Mouse (Mus musculus) fibroblast of lung, adult 2 months (primary cell): Measurements from ENCODE around the gene Casq2.

Source experiments
- DNase-seq: peaks from one replicate; pipeline ENCODE4 v3.0.0-alpha.2; 2011; ENCODE audit warnings: low read depth

Casq2 gene

DNA sequence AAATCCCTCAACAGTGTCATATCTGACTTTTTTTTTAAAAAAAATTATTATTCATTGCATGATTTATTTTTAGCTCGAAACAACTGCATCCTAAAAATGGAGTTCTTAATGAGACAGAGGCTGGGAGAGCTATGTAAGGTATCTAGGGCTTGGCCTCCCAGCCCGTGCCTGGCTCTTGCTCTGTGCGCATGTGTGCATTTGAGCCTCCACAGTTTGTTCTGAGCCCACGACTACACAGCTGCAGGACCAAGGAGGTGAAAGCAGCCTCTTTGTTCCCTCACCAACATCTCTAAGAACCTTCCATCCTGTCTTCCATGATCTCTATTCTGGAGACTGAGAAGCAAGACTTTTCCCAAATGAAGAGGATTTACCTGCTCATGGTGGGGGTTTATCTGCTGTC is at the start of gene Casq2:
Gene Casq2, plus strand, starts transcription at position 133 of the 400 bp plus-strand sequence.
- DNase-seq: no peak

- DNase-seq: no peak
These were observed 48.4 kb upstream of the Casq2 start for GRCm38 (mm10) chr3:102037806-102038205.

DNA sequence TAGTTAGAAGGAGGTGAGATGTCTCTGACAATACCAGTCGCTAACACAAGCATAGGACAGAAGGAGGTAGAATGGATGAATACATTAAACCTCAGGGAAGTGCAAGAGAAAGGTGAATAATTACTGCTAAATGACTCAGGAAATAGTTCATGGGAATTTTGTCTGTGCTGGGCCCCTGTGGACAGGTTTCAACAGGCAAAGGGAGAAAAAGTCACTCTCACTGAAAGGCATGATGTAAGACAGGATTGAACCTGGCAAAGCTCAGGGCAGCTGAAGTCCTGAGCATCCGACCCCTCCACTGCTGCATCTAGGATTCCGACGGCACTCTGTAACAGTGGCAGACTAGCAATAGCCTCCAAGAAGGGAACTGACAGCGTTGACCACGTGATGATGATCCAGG is 47.6 kb upstream of the Casq2 start:
- no peak for DNase-seq

DNA sequence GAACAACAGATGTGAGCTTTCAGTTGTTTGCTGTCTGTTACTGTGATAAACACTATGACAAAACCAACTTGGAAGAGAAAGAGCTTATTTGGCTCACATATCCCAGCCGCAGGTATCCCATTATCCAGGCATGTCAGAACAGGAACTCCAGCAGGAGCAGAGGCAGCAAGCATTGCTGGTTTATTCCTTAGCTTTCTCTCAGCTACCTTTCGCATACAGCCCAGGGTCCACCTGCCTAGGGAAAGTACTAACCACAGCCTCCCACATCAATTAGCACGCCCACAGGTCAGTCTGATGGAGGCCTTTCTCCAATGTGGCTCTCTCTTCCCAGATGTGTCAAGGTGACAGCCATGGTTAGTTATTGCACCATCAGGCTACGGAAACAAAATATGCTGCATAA is 44.6 kb upstream of the Casq2 start:
- no peak for DNase-seq

- no peak for DNase-seq
These were observed 41.1 kb upstream of the Casq2 start for GRCm38 (mm10) chr3:102045071-102045470.

DNA sequence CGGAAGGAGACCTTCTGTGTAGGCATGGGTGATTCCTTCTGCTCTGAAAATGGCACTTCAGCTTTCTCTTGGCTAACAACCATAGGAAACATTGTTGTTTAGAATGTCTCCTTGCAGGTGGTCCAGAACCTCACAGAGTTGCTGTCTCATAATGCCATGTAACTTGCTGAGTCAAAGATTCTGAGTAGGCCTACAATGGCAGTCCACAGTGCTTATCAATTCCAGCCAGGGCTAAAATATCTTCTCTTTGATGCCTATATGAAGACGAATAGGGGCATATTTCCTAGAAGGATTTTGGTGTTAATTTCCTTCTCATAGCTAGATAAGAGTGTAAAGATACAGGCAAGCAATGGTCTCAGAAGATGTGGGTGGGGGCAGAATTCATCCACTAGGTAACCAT is 38.7 kb upstream of the Casq2 start:
- DNase-seq: no peak

DNA sequence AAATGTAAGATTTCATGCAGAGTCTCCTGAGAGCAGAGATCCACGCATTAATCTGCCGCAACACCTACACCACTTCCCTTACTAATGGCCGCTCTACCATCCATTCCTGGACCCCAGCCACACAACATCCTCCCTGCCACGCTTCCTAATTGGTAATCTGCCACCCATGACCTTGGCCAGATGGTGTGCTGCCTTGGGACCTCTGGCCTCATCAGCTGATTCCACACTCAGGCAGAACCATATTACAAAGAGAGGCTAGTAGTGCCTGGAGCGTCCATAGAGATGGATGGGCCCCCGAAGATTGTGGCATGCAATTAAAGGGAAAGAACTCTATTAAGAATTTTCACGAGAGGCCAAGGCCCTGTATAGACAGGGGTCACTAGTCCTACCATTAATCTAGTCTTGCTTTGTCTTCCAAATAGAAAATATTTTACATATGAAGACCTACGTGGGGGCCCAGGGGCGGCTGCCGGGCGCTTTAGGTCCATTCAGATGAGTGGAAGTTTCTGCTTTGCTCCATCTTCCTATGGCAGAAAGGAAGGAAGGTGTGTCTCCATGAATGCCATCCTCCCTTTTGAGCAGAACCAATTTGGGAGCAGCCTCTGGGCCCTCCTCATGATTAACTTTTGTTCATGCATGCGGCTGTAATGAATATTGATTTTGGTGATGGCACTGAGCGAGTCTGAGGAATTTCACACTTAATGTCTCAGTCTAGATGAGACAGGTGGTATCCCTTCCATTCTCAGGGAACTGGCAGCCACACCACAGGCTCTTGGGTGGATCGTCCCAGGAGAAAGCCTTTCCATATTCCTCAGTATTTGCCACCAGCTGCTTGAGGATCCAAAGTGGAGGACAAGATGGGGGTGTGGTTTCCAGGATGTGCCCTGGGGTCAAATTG is 36.8 kb upstream of the Casq2 start:
- DNase-seq: no peak

- no peak for DNase-seq
These were observed 34.2 kb upstream of the Casq2 start for GRCm38 (mm10) chr3:102052036-102052435.

- DNase-seq: no peak
These were observed 32.9 kb upstream of the Casq2 start for GRCm38 (mm10) chr3:102053293-102053692.

DNA sequence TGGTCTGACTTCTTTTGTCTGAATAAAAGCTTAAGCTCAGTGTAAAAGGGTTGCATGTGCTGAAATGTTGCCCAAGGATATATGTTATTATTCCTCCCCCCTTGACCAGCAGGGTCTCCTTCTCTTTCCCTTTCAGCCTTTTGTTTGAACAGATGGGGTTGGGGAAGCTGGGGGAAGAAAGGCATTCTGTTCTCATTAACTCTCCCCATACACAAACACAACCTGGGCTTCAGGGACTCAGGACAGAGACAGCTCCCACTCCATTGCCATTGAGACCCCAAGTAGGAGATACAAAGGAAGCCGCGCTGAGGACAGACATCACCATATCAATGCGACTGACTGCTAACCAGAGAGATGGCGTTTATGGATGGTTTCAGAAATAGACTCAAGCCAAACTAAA is 30.3 kb upstream of the Casq2 start:
- DNase-seq: no peak

- no peak for DNase-seq
These were observed 26.1 kb upstream of the Casq2 start for GRCm38 (mm10) chr3:102060065-102060464.

DNA sequence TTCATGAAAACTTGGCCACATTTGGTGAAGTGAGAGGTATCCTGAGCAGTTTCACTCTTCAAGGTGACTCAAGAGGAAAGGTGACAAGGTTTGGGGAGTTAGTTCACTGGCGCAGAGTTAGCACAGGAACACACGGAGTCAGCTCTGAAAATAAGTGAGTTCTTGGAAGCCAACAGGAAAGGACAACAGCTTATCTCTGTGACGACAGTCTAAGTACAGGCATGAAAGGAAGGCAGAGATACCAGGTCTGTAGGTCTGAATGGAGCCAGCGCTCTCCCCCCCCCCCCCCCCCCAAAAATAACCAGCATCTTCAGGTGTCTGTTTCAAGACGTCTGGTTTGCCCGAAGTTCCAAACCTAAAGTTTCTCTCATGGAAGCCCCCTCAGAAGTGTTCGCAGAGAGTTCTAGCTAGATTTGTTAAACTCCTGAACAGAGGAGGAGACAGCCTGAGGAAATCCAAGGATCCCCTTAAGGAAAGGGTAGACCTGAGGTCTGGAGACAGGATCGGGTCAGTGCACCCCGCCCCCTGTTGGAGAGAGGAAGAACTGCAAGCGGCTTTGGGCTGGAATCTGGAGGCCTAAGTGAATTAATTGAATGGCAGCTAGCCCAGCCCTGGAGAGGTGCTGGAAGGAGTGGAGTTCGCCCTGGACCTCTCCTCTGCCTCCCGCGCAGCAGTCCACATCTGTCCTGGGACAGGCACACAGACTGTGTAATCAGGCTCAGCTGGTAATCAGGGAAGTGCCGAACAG is 24.1 kb upstream of the Casq2 start:
- peak; percentile 17 for DNase-seq

- no peak for DNase-seq
These were observed 23.6 kb upstream of the Casq2 start for GRCm38 (mm10) chr3:102062671-102063010.

DNA sequence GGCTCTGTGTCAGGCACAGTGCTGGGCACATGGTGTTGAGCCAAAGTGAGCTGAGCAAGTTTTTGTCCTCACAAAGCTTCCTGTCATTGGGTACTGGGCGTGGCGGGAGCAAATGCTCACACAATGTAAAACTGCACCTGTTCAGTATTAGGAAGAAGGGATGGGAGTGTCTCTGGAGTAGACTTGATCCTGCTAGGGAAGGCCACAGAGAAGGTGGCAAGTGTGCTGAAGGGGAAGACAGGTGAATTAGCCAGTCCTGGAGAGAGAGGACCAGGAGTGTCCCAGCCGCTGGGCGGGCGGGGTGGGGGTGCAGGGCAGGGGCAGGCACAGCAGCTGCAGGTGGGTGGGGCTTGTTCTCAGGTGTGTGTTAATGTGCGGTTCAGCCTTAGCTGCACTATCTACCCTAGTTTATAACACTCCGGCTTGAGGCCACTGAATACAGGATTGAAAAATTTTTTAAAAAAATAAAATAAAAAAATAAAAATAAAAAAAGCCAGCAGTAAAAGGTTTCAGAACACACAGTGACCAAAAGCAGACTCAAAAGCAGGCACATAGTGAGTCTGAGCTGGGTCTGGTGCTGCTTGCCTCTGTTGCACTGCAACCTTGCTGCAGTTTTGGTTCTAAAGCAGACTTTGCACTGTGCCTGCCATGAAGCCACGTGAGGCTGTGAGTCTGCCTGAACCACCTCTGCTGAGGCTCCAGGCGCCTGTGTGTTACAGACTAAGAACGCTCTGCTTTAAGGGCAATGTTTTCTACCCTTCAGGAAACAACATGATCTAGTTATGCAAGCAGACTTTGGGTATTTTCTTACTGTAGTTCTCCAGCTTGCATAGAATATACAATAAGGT is 22.7 kb upstream of the Casq2 start:
- DNase-seq: no peak

DNA sequence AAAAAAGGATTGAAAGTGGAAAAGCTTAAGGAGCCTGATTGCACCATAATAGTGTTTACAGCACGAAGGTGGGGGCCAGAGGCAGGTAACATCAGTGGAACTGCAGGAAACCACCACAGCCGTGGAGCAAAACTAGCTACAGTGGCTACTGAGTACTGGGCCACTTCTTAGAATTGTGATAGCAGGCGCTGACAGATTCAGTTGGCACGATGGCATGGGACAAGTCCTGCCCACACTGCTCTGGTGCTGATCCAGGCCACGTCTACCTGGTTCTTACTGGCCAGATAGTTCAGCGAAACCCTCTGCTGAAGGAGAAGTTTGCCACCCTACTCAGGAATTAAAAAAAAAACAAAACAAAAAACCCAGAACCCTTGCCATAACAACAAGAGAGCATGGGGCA is 21.6 kb upstream of the Casq2 start:
- DNase-seq: no peak

DNA sequence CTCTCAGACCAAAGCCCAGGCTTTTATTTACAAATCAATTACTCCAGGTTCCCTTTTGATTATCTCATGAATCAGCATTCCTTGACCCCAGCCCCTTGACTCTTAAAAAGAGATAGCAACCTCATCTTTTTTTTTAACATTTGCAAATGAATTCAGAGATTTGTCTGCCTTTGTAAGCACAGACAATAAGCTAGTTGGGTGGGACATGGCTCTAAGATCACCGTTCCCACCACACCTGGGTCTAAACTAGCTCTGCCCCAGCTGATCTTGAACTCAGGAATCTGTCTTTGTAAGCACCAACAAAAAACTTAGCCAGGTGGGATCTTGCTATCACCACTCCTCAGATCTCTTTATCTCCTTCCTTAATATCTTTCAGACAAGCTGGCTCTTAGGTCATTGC is 18.9 kb upstream of the Casq2 start:
- no peak for DNase-seq

DNA sequence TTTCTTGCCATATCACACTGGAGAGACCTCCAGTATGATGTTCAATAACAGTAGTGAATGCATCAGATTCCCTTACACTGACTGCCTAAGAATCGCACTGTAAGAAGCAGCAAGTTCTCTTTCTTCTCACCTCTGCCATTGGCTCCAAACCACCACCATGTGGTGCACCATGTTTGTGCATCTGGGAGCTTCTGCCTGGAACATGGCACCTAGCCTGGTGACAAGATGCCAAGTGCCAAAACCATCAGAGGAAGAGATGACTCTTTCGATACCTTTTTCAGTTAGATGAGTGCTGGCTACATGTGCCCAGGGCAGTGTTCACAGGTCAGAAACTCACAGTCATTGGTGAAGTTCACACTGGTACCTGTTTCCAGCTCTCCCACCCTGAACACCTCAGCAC is 18.4 kb upstream of the Casq2 start:
- DNase-seq: no peak

GRCm38 (mm10) chr3:102069260-102069659 is 17.0 kb upstream of the Casq2 start:
- no peak for DNase-seq

DNA sequence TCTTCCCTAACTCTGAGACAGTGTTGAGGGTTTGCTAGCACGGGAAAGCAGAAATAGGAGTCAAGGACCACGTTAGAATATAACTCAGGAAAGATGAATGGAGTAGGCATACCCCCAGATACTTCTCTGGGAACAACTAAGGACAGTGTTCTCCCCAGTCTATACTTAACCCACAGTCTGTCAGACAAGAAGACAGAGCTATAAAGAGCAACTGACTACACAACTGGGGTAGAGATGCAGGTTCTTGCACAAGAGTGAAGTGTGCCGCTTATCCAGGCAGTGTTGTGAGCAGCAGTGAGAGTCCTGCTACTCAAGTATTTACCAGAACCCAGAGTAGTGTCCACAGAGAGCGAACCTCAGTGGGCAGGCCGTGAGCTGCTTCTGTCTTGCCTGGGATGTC is 16.5 kb upstream of the Casq2 start:
- no peak for DNase-seq

DNA sequence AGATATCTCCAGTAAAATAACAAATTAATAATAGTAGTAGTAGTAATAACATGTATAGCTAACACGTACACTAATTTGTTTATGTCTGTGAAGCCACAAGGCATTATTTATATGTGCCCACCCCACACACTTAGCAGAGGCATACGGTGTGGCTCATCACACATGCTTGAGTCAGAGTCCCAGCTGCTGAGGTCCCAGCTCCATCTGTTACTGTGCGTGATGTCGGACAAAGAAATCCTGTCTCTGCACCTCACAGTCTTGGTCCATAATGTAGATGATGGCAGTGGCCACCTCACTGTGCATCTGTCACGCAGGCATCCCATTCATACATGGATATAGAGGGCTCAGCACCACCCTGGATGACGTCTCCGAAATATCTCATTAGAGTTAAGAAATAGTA is 15.9 kb upstream of the Casq2 start:
- no peak for DNase-seq

- no peak for DNase-seq
These were observed 15.2 kb upstream of the Casq2 start for GRCm38 (mm10) chr3:102071016-102071415.

- DNase-seq: no peak
These were observed 6.8 kb upstream of the Casq2 start for GRCm38 (mm10) chr3:102079413-102079812.

- peak; percentile 44 for DNase-seq
These were observed 4.4 kb upstream of the Casq2 start for GRCm38 (mm10) chr3:102081862-102082261.
